Mouse (Mus musculus): ENCODE measurements around the gene Khk.

Gene Khk

DNA sequence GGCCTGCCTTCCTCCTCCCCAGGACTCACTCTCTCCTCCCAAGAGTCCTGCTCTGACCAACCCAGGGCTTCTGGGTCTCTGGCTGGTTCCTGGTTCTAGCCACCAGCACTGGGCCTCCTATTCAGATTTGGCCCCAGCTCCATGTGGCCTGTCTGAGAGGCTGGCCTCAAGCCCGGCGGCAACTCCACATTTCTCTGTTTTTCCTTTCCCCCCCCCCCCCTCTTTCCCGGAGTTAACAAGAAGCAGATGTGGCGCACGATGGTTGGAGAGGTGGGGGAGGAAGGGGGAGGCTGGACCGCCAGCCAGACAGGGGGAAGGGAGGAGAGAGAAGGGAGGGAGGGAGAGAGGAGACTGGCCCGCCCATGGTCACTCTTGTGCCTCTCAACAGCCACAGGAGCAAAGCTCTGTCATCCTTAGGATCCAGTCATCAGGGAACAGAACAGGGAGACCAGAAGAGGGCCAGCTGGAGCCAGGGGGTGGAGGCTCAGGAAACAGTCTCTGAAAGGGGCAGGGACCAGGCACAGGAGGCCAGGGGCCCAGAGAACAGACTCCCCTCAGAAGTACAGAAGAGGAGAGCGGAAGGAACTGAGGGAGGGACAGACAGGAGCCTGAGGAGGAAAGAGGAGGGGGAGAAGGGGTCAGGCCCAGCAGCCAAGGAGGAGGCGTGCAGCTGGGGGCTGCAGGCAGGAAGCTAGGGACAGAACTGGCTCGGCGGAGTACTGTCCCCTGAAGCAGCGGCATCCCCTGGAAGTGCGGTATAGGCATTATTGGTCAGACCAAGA, 8.0 kb upstream of the Khk start, which contains the start of gene Emilin1:
Emilin1 (plus strand) TSS at position 343 of the 782 bp plus-strand sequence.
- peak; percentile 94 for DNase-seq (ENCODE audit: inconsistent ontology term)

GRCm38 (mm10) chr5:30914101-30914635, 7.1 kb upstream of the Khk start:
- DNase-seq (ENCODE audit: inconsistent ontology term) = no peak

GRCm38 (mm10) chr5:30914849-30915248, 6.4 kb upstream of the Khk start:
- no peak for DNase-seq (ENCODE audit: inconsistent ontology term)

DNA sequence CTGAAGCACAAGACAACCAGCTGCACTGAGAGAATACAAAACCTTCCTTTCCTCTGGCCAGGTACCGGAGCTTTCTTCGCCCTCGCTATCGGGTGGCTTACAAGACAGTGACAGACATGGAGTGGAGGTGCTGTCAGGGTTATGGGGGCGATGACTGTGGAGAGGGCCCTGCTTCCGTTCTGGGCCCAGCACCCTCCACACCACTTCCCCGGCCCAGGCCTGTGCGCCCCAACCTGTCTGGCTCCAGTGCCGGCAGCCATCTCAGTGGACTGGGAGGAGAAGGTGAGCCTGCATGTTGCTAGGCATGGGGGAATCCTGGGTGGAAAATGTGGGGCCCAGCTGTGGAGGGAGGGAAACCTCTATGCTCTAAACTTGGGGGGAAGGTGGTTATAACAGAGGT, 5.8 kb upstream of the Khk start:
- DNase-seq (ENCODE audit: inconsistent ontology term) = no peak

DNA sequence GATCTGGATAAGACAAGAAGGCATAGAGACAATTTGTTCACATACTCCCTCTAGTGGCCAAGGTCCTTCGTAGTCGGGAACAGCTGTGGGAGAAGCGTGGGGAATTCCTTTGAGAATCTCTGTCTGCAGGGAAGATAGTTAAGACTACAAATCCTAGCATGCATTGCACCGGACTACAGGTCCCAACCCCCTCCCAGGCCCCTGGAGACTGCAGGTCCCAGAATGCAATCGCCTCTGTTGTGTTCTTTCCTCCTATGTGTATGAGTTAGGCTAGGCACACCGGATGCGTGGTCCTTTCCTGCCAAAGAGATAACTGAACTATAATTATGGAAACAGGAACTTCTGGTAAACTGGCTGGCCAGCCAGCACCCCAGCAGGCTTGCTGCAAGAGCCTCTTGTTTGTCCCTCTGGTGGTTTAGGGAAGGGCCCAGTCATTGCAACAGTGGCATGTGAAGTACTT, 5.2 kb upstream of the Khk start:
- DNase-seq (ENCODE audit: inconsistent ontology term) = peak; percentile 95

- DNase-seq (ENCODE audit: inconsistent ontology term) = no peak
Measured at GRCm38 (mm10) chr5:30916841-30917240, 4.4 kb upstream of the Khk start.

GRCm38 (mm10) chr5:30917348-30917747, 3.9 kb upstream of the Khk start:
- DNase-seq (ENCODE audit: inconsistent ontology term) = no peak

DNA sequence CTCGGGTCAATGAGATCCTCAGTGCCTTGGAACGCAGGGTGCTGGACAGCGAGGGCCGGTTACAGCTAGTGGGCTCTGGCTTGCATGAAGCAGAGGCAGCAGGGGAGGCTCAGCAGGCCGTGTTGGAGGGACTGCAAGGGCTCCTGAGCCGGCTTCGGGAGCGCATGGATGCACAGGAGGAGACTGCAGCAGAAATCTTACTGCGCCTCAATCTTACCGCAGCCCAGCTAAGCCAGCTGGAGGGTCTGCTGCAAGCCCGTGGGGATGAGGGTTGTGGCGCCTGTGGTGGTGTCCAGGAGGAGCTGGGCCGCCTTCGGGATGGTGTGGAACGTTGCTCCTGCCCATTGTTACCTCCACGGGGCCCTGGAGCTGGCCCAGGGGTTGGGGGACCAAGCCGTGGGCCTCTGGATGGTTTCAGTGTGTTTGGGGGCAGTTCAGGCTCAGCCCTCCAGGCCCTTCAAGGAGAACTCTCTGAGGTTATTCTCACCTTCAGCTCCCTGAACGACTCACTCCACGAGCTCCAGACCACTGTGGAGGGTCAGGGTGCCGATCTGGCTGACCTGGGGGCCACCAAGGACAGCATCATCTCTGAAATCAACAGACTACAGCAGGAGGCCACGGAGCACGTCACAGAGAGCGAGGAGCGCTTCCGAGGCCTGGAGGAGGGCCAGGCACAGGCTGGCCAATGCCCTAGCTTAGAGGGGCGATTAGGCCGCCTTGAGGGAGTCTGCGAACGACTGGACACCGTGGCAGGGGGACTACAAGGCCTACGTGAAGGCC, 3.1 kb upstream of the Khk start:
- DNase-seq (ENCODE audit: inconsistent ontology term) = no peak

DNA sequence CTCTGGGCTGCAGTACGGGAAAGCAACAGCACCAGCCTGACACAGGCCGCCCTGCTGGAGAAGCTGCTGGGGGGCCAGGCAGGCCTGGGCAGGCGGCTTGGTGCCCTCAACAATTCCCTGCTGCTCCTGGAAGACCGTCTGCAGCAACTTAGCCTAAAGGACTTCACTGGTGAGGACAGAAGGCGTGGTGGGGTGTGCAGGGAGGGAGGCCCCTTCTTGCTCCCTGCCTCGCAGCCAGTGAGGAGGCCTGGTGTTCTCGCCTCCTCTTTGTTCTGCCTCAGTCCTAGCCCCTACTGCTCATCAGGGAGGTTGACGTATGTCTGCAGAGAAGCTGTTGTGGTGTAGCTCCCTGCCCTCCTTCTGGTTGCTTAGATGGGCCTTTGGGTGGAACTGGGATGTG, 2.5 kb upstream of the Khk start:
- no peak for DNase-seq (ENCODE audit: inconsistent ontology term)

- no peak for DNase-seq (ENCODE audit: inconsistent ontology term)
Measured at GRCm38 (mm10) chr5:30919831-30920614, 1.2 kb upstream of the Khk start.

- no peak for DNase-seq (ENCODE audit: inconsistent ontology term)
Measured at GRCm38 (mm10) chr5:30920621-30921020, 610 bp upstream of the Khk start.

DNA sequence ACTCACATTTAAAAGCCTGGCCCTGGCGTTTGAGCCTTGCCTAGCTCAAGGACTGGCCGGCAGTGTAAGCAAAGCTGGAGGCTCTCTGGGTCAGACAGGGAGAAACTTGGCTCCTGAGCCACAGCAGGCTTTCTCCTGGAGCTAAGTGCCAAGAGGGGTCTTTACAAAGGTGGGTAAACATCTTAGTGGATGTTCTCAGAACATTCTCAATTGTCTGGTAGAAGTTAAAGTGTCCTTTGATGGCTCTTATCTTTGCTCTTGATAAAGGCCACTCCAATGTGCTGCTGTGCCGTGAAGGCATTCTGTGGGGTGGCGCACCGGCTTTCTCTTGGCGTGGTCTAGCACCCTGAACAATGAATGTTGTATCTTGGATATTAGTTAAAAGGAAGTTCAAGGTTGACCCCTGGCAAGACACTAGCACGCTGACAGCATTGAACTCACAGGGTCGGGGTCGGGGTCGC, 1.4 kb downstream of the Khk start:
- no peak for DNase-seq (ENCODE audit: inconsistent ontology term)

DNA sequence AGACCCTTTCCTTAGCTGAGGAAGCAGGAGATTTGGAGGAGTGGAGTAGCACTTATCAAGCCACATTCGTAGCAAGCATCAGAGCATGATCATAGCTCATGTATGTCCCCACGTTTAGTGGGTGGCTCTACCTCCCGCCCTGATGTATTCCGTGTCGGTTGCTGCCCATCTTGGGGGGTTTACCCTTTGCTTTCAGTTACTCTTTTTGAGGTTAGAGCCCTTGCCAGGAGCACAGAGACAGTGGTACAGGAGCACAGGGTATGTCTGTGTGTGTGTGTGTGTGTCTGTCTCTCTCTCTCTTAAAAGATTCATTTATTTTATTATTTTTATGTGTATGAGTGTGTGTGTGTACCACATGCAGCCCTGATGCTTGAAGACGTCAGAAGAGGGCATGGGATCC, 1.9 kb downstream of the Khk start:
- DNase-seq (ENCODE audit: inconsistent ontology term) = no peak

DNA sequence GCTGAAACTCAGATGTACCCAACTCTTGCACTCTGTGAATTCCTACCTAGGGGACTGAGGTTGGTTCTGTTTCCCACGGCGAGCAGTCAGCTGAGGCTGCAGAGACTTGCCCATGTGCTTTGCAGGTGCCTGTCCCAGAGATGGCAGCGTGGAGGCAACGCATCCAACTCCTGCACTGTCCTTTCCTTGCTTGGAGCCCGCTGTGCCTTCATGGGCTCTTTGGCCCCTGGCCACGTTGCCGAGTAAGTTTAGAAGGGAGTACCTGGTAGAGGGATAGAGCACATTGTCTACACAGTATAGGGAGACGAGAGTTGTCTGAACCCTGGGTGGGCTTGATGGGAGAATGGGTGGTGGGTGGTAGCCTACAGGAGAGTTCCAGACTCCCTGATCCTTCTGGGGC, 3.4 kb downstream of the Khk start:
- DNase-seq (ENCODE audit: inconsistent ontology term) = no peak

DNA sequence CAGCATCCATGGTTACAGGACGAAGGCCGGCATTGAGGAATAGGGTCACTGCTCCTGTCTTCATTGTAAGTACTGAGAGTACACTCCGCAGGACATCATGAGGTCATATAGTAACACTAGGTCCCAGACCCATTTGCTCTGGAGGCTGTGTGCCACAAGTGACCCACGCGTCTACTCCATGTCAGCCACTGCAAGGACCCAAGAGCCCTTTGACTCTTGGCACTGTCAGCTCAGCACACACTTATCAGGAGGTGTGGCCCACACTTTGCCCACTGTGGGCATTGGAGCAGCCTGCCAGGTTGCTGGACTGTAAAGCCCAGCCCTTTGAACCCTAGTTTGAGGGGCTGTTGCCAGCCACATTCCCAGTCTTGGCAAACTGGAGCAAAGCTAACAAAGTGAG, 4.0 kb downstream of the Khk start:
- DNase-seq (ENCODE audit: inconsistent ontology term) = no peak

DNA sequence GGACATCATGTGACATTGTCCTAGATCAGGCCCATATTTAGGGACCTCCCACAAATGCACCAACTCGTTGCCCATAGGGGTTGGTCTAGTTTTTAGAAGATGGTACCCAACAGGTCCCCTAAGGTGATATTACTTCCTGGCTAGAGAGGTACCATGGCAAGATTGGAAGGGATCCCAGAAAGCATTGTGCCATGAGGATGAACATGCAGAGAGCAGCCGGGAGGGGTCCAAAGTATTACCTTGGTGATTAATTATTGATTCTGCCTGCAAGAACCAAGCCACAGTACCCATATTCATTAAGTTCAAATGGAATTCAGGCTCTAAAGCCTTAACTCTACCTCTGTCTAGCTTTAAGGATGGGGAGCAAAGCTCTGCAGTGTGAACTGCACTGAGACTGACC, 4.8 kb downstream of the Khk start:
- no peak for DNase-seq (ENCODE audit: inconsistent ontology term)

GRCm38 (mm10) chr5:30927945-30928529, 6.8 kb downstream of the Khk start:
- no peak for DNase-seq (ENCODE audit: inconsistent ontology term)

DNA sequence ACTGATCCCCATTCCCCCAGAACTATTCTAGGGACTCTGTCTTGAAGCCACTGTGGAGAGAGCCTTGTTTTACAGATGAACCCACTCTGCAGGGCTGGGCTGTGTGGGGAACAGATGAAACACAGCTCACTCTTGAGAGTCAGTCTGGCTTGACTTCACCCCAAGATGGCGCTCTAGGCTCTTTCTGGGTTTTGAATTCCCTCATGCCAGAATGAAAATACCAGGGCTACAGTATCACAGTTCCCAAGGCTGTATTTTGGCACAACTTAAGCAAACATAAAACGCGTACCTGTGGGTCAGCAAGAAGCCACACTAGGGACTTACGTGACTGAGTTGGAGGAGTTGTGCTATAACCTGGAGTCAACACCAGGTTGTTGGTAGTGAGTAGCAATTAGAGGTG, 8.9 kb downstream of the Khk start:
- DNase-seq (ENCODE audit: inconsistent ontology term) = peak; percentile 59

- DNase-seq (ENCODE audit: inconsistent ontology term) = no peak
Measured at GRCm38 (mm10) chr5:30930846-30931245, 9.6 kb downstream of the Khk start.

DNA sequence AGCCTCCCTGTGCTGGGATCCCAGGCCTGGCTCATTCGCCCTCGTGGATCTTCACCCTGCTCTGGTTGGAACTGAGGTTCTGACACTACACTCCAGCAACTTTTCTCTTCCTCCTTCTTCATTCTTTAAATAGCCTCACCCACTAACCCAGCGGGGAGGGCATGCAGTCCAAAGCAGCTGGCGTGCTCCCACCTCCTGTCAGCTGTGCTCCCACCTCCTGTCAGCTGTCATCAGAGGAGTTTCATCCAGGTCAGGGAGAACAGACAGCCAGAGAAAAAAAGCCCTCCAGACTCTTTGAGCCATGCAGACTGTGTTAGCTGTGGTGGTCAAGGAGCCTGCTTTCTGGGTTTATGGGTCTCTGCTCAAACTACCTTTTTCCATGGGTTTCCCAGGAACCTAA, 10.1 kb downstream of the Khk start:
- no peak for DNase-seq (ENCODE audit: inconsistent ontology term)

DNA sequence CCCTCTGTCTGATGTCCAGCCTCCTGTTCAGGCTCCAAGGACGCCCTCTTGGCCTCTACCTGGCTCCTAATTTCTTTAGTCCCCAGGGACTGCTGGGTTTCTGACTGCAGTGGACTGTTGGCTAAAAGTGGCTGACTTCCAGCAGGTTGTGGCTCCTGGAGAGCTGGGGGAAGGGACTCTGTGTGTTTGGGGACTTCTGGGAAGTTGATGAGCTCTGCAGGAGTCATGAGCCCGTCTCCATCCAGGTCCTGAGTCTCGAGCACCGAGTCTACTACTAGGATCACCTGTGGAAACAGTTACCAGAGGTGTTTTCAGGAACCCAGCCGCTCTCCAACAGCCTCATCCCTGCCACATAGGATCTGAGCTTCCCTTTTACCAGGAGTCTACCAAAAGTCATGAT, 12.5 kb downstream of the Khk start:
- DNase-seq (ENCODE audit: inconsistent ontology term) = no peak

Data from Muller cell, postnatal 12 days (primary cell).